Mouse (Mus musculus) thymus, postnatal 10 days (tissue): Measurements from ENCODE around the gene Twf1.

Experiments used
- DNase-seq, 2 experiments: peaks; one replicate each; pipeline ENCODE4 v3.0.0; 2021; ENCODE audit warnings: low spot score in 2 of 2

Twf1 gene

DNA sequence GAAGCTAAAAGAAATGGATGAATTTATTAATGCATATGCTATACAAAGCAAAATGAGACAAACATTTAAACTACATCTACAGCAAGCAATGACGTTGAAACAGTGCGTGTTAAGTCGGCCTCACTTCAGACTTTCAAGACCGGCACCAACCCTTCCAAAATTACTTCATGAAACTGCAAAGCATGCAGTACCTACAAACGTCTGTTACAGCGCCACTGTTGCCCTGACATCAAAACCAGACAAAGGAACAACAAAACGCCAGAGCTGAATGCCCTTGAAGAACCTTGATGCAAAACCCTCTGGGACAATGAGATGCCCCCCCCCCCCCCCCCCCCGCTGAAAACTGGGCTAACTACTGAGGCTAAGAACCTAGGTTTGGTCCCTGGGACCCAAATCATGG lies 16.9 kb downstream of the Twf1 start:
- DNase-seq: no peak

- DNase-seq: no peak
Measured at GRCm38 (mm10) chr15:94571501-94571900, 18.2 kb downstream of the Twf1 start.

GRCm38 (mm10) chr15:94568496-94569182 lies 21.1 kb downstream of the Twf1 start:
- no peak for DNase-seq

- DNase-seq: no peak
Measured at GRCm38 (mm10) chr15:94565854-94566253, 23.8 kb downstream of the Twf1 start.

DNA sequence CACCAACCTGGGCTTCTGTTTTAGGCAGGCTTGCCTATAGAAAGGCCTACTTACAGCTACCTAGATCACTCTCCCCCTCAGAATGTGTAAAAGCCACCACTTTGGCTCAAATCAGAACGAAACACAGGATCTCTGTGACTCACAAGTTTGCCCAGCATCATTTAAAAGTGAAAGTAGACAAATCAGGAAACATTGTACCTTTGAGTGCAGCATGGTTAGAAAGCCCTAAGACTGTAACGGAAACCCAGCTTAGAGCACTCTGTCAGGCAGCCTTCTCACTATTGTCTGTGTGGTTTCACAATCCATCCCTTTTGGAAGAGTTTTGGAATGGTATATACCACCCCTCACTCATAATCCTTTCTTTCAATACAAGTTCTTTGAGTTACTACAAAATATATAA lies 24.8 kb downstream of the Twf1 start:
- DNase-seq: no peak

DNA sequence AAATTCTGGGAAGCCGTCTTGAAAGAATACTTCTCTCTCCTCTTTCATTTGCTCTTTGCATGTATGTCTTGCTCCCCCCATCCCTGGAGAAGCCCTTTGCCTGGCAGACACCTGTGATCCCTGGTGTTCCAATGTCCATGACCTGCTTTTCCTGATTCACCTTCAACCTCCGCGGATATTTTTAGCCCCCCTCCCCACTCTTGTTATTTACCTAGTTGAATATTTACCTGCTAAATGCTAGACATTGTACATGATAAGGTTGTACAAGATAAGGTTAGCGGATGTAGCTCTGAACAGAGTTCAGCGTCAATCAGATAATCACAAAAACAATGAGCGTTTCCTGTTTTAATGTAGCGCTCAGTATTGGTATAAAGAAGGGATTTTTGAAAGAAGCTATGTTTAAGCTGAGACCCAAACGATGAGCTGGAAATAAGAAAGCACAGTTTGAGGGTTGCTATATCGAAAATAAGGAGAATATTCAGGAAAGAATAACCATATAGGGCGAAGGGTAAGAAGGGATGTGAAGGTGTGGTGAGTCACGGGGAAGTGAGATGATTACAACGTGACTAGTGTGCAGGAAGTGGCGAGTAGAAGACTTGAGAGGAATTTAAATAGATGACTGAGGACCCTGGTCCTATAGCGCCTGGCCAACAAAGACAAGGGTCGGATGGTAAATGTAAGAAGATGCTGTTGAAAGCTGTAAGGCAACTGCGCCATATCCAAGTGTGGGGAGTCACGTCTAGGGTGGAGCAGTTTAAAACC lies 30.6 kb downstream of the Twf1 start:
- no peak for DNase-seq

DNA sequence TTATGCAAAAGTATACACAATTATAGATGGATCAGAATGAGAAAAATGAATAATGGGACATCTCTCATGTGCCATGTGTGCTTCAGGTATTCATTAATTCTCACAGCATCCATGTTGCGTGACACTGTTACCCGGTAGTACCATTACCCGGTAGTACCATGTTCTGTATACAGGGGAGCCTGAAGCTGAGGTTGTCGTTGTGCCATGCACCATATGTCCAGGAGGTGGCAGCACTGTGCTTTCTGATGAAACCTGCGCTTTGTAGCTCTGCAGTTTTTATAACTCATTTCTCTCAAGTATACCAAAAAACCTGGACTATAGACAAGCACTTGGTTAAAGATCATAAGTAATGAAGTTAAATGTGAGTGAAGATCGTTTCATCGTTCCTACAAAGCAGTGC lies 32.2 kb downstream of the Twf1 start:
- DNase-seq: peak; percentile 61 to 84

DNA sequence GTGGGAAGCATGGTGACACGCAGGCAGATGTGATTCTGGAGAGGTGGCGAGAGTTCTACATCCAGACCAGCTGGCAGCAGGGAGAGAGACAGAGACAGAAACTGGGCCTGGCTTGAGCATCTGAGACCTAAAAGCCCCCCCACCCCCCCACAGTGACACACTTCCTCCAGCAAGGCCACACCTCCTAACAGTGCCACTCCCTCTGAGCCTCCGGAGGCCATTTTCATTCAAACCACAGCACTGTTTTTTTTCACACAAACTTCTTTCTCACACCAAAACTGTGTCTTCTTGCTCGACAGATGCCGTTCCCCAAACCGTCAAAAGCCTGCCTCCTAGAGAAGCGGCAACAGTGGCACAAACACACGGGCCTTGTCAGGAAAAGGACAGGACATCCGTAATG lies 36.2 kb downstream of the Twf1 start:
- no peak for DNase-seq

DNA sequence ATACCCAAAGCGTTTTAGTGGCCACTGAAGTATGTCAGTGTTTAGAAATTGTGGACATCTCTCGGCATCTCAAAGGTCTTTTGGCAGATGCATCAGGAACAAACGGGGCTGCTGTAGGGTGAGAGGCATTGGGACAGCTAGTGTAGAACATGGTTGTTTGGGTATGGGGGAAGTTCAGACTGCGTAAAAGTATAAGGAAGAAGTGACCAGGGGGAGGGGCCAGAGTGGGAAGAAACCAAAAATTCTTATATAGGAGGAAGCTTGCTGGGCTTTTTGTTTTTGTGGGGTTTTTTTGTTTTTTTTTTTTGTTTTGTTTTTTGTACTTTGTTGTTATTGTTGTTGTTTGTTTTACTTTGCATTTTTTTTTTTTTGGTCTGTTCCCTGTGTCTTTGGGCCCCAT lies 44.8 kb downstream of the Twf1 start:
- no peak for DNase-seq

DNA sequence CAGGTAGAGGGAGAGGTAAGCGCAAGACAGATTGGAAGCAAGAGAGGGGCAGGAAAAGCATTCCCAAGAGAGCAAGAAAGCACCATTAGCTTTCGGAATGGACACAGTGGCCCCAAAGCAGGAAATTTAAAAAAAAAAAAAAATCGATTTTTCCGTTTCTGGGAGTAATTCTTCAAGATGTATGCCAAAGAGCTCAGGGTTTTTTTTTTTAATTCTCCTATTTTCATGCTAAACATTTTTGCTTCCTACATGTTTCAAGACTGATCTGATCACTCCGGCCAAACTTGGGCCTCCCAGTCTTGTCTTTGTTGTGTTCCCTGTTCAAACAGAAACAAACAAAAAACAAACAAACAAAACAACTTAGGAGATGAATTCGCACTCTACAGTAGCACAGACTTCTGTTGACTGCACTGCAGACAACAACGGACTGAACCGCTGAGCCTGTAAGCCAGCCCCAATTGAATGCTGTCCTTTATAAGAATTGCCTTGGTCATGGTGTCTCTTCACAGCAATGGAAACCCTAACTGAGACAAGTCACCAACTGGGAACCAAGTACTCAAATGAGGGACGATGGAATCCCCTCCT lies 45.5 kb downstream of the Twf1 start:
- DNase-seq: no peak

- DNase-seq: peak; percentile 91 to 92
Measured at GRCm38 (mm10) chr15:94543409-94544051, 46.2 kb downstream of the Twf1 start, which contains the start of the genes Pus7l and Irak4. Pus7l (minus strand) TSS chr15:94543547. Irak4 (plus strand) TSS chr15:94543643.

- DNase-seq: no peak
Measured at GRCm38 (mm10) chr15:94542567-94543408, 46.9 kb downstream of the Twf1 start.

- no peak for DNase-seq
Measured at GRCm38 (mm10) chr15:94539296-94539695, 50.4 kb downstream of the Twf1 start.

DNA sequence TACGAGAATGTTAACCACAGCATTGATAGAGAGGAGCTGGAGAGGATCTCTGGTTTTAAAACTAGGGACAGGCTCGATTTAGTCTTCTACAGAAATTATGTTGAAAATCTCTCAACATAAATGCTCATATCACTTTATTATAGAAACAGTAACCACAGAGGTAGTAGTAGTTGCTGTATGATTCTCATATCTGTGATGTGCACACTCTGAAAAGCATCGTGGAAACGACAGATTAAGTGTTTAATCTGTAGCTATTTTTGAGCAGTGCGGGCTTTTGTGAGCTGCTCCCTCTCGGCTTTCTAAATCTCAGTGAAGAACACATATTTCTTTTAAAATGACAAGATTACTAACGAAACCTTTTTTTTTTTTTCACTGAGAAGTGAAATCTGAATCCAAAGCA lies 54.2 kb downstream of the Twf1 start:
- DNase-seq: no peak

GRCm38 (mm10) chr15:94532956-94533355 lies 56.7 kb downstream of the Twf1 start:
- no peak for DNase-seq

- no peak for DNase-seq
Measured at GRCm38 (mm10) chr15:94532306-94532705, 57.4 kb downstream of the Twf1 start.

GRCm38 (mm10) chr15:94530519-94530918 lies 59.2 kb downstream of the Twf1 start:
- DNase-seq: no peak
